Mouse (Mus musculus): ENCODE measurements around the gene Nacad. TPM values are rescaled to one million over a fixed set of nuclear protein-coding genes. Genes with fewer than 3 reads are reported as not detected.
"Not testable (repeated sequence)": the region's sequence is repeated elsewhere in the genome, so short reads cannot be mapped to it uniquely, and the experiment has no call there.

The Nacad gene
- 1.1 and 3.3 TPM in 2 replicates for polyA plus RNA-seq (2015; fragmentation: Nextera tagmentation; extraction: Ambion mirVana)

- Histone ChIP-seq H3K27me3 (peaks cover 53% of the 10 kb centered on the region), H3K4me3 (peak within 1 kb of the TSS; percentile 47), H3K27ac (no peak within 1 kb of the TSS), H3K4me2 (peak within 1 kb of the TSS; percentile 75), H3K9me3 (replicated peaks) (no peaks in the 10 kb centered on the region), H3K9ac (peak within 1 kb of the TSS; percentile 37), H3K4me1 (replicated peaks) (peaks cover 30% of the 10 kb centered on the region), H3K36me3 (peaks cover 5% of the 10 kb centered on the region; the same call in 1 of the 2 replicates)
- 5% methylated on average over 41 of the region's 41 CpGs for WGBS
- peak; percentile 50 for ATAC-seq (replicated peaks; ENCODE audit: insufficient number of reproducible peaks, insufficient read depth, low FRiP score, low read depth)
Observed at GRCm38 (mm10) chr11:6605491-6606399, at the start of gene Nacad. Gene Nacad (minus strand): TSS chr11:6606053.

- Histone ChIP-seq H3K27me3 (peaks cover 18% of the 10 kb centered on the region), H3K4me2 (no peak overlapping the region), H3K9ac (no peak overlapping the region), H3K36me3 (no peaks in the 10 kb centered on the region), H3K27ac (no peak overlapping the region), H3K4me1 (replicated peaks) (peaks cover 7% of the 10 kb centered on the region), H3K4me3 (no peak overlapping the region), H3K9me3 (replicated peaks) (no peaks in the 10 kb centered on the region)
- 2% methylated on average over 2 of the region's 2 CpGs for WGBS
- peak; percentile 23; the same call in 1 of the 2 replicates for ATAC-seq (replicated peaks; ENCODE audit: insufficient number of reproducible peaks, insufficient read depth, low FRiP score, low read depth)
Observed at GRCm38 (mm10) chr11:6654903-6655302, 49.0 kb upstream of the Nacad start.

- H3K36me3 ChIP-seq, result not testable (repeated sequence)
- peaks cover 15% of the 10 kb centered on the region for H3K27me3 ChIP-seq
Observed at GRCm38 (mm10) chr11:6652978-6653377, 47.1 kb upstream of the Nacad start.

GRCm38 (mm10) chr11:6650519-6650918, 44.7 kb upstream of the Nacad start:
- H3K27me3 ChIP-seq, result peaks cover 7% of the 10 kb centered on the region
- ATAC-seq (replicated peaks; ENCODE audit: insufficient number of reproducible peaks, insufficient read depth, low FRiP score, low read depth), result no peak
- no peak overlapping the region for H3K27ac ChIP-seq
- no peak overlapping the region for H3K4me2 ChIP-seq
- no peak overlapping the region for H3K9ac ChIP-seq
- no peaks in the 10 kb centered on the region for H3K9me3 ChIP-seq (replicated peaks)
- 57% methylated on average over 7 of the region's 7 CpGs for WGBS
- no peaks in the 10 kb centered on the region for H3K4me1 ChIP-seq (replicated peaks)
- no peaks in the 10 kb centered on the region for H3K36me3 ChIP-seq
- no peak overlapping the region for H3K4me3 ChIP-seq

More at GRCm38 (mm10) chr11:6652978-6653377, 47.1 kb upstream of the Nacad start:
- H3K4me2 ChIP-seq; H3K9ac ChIP-seq; H3K4me3 ChIP-seq; H3K4me1 ChIP-seq (replicated peaks); H3K9me3 ChIP-seq (replicated peaks); ATAC-seq (replicated peaks; ENCODE audit: insufficient number of reproducible peaks, insufficient read depth, low FRiP score, low read depth); H3K27ac ChIP-seq: not testable (repeated sequence)
- WGBS, result 77% methylated on average over 3 of the region's 3 CpGs

GRCm38 (mm10) chr11:6647831-6648724, 42.2 kb upstream of the Nacad start:
- Histone ChIP-seq H3K27ac (no peak overlapping the region), H3K36me3 (no peaks in the 10 kb centered on the region), H3K4me2 (no peak overlapping the region), H3K4me1 (replicated peaks) (no peaks in the 10 kb centered on the region), H3K27me3 (no peaks in the 10 kb centered on the region), H3K4me3 (no peak overlapping the region), H3K9ac (no peak overlapping the region), H3K9me3 (replicated peaks) (no peaks in the 10 kb centered on the region)
- no peak for ATAC-seq (replicated peaks; ENCODE audit: insufficient number of reproducible peaks, insufficient read depth, low FRiP score, low read depth)
- 52% methylated on average over 9 of the region's 9 CpGs for WGBS

- H3K4me2 ChIP-seq, result no peak overlapping the region
- no peak overlapping the region for H3K4me3 ChIP-seq
- H3K27ac ChIP-seq, result no peak overlapping the region
- WGBS, result 76% methylated on average over 6 of the region's 6 CpGs
- no peaks in the 10 kb centered on the region for H3K9me3 ChIP-seq (replicated peaks)
- ATAC-seq (replicated peaks; ENCODE audit: insufficient number of reproducible peaks, insufficient read depth, low FRiP score, low read depth), result no peak
- H3K27me3 ChIP-seq, result no peaks in the 10 kb centered on the region
- H3K9ac ChIP-seq, result no peak overlapping the region
- no peaks in the 10 kb centered on the region for H3K36me3 ChIP-seq
- H3K4me1 ChIP-seq (replicated peaks), result no peaks in the 10 kb centered on the region
Observed at GRCm38 (mm10) chr11:6644566-6644965, 38.7 kb upstream of the Nacad start.

GRCm38 (mm10) chr11:6639072-6639471, 33.2 kb upstream of the Nacad start:
- Histone ChIP-seq H3K27ac (no peak overlapping the region), H3K4me3 (no peak overlapping the region), H3K36me3 (no peaks in the 10 kb centered on the region), H3K9me3 (replicated peaks) (no peaks in the 10 kb centered on the region), H3K27me3 (no peaks in the 10 kb centered on the region), H3K9ac (no peak overlapping the region), H3K4me1 (replicated peaks) (no peaks in the 10 kb centered on the region), H3K4me2 (no peak overlapping the region)
- ATAC-seq (replicated peaks; ENCODE audit: insufficient number of reproducible peaks, insufficient read depth, low FRiP score, low read depth), result no peak
- WGBS, result 69% methylated on average over 6 of the region's 6 CpGs

GRCm38 (mm10) chr11:6638537-6638936, 32.7 kb upstream of the Nacad start, which contains the start of gene Wap:
Gene Wap (minus strand): TSS chr11:6638637.
- H3K36me3 ChIP-seq, result no peaks in the 10 kb centered on the region
- WGBS, result 88% methylated on average over 4 of the region's 4 CpGs

GRCm38 (mm10) chr11:6636150-6636549, 30.3 kb upstream of the Nacad start:
- no peaks in the 10 kb centered on the region for H3K27me3 ChIP-seq
- H3K36me3 ChIP-seq, result no peaks in the 10 kb centered on the region
- no peak overlapping the region for H3K9ac ChIP-seq
- no peaks in the 10 kb centered on the region for H3K4me1 ChIP-seq (replicated peaks)
- H3K9me3 ChIP-seq (replicated peaks), result 0 out of 2 replicates have a peak, but pooled peaks cover 3% of the 10 kb centered on the region
- H3K27ac ChIP-seq, result no peak overlapping the region
- H3K4me2 ChIP-seq, result no peak overlapping the region
- no peak overlapping the region for H3K4me3 ChIP-seq
- ATAC-seq (replicated peaks; ENCODE audit: insufficient number of reproducible peaks, insufficient read depth, low FRiP score, low read depth), result no peak
- 63% methylated on average over 8 of the region's 8 CpGs for WGBS

More at GRCm38 (mm10) chr11:6638537-6638936, 32.7 kb upstream of the Nacad start, which contains the start of gene Wap:
- Histone ChIP-seq H3K27me3 (no peaks in the 10 kb centered on the region), H3K9ac (no peak within 1 kb of the TSS), H3K4me1 (replicated peaks) (no peaks in the 10 kb centered on the region), H3K4me3 (no peak within 1 kb of the TSS), H3K9me3 (replicated peaks) (no peaks in the 10 kb centered on the region), H3K4me2 (no peak within 1 kb of the TSS), H3K27ac (no peak within 1 kb of the TSS)
- no peak for ATAC-seq (replicated peaks; ENCODE audit: insufficient number of reproducible peaks, insufficient read depth, low FRiP score, low read depth)

- Histone ChIP-seq H3K27me3 (no peaks in the 10 kb centered on the region), H3K9ac (no peak overlapping the region), H3K27ac (no peak overlapping the region), H3K4me1 (replicated peaks) (peaks cover 10% of the 10 kb centered on the region), H3K9me3 (replicated peaks) (0 out of 2 replicates have a peak, but pooled peaks cover 3% of the 10 kb centered on the region), H3K4me2 (no peak overlapping the region), H3K36me3 (no peaks in the 10 kb centered on the region), H3K4me3 (no peak overlapping the region)
- no peak for ATAC-seq (replicated peaks; ENCODE audit: insufficient number of reproducible peaks, insufficient read depth, low FRiP score, low read depth)
Observed at GRCm38 (mm10) chr11:6629655-6630054, 23.8 kb upstream of the Nacad start.

GRCm38 (mm10) chr11:6628568-6628967, 22.7 kb upstream of the Nacad start:
- no peak overlapping the region for H3K9ac ChIP-seq
- WGBS, result 26% methylated on average over 4 of the region's 4 CpGs
- ATAC-seq (replicated peaks; ENCODE audit: insufficient number of reproducible peaks, insufficient read depth, low FRiP score, low read depth), result no peak
- H3K27me3 ChIP-seq, result no peaks in the 10 kb centered on the region
- no peak overlapping the region for H3K4me2 ChIP-seq
- H3K4me1 ChIP-seq (replicated peaks), result peaks cover 21% of the 10 kb centered on the region
- peaks cover 5% of the 10 kb centered on the region; the same call in 1 of the 2 replicates for H3K36me3 ChIP-seq
- H3K9me3 ChIP-seq (replicated peaks), result 0 out of 2 replicates have a peak, but pooled peaks cover 3% of the 10 kb centered on the region
- no peak overlapping the region for H3K27ac ChIP-seq
- H3K4me3 ChIP-seq, result no peak overlapping the region

Measured in heart, embryonic 15.5 days (tissue).